Mouse (Mus musculus) MN1 (cell line): Measurements from ENCODE around the gene Tesk2.
"Not testable (repeated sequence)": the region's sequence is repeated elsewhere in the genome, so short reads cannot be mapped to it uniquely, and the experiment has no call there.

Experiments used
- DNase-seq: peaks from one replicate; pipeline ENCODE4 v3.0.0-alpha.2; 2016; ENCODE audit warnings: low spot score

Gene Tesk2

GRCm38 (mm10) chr4:116792453-116792852 is 71.7 kb downstream of the Tesk2 start:
- no peak for DNase-seq

DNA sequence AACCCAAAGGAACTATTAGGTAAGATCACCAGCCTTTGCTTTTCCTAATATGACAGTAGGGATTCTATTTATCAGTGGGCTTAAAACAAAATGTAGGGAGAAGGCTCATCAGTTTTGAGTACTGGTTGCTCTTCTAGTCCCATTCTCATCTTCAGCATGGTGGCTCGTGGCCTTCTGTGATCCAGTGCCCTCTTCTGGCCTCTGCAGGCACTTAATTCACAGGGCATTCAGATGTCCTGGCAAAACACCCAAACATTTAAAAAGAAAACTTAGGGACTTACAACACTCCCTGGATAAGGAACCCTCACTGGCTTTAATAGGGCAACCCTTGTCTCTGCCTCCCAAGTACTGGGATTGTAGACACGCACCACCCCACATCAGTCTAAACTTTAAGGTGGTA is 73.5 kb downstream of the Tesk2 start:
- DNase-seq, result no peak

- no peak for DNase-seq
Observed at GRCm38 (mm10) chr4:116796442-116797110, 75.8 kb downstream of the Tesk2 start.

GRCm38 (mm10) chr4:116799901-116800300 is 79.2 kb downstream of the Tesk2 start:
- DNase-seq, result peak; percentile 14

DNA sequence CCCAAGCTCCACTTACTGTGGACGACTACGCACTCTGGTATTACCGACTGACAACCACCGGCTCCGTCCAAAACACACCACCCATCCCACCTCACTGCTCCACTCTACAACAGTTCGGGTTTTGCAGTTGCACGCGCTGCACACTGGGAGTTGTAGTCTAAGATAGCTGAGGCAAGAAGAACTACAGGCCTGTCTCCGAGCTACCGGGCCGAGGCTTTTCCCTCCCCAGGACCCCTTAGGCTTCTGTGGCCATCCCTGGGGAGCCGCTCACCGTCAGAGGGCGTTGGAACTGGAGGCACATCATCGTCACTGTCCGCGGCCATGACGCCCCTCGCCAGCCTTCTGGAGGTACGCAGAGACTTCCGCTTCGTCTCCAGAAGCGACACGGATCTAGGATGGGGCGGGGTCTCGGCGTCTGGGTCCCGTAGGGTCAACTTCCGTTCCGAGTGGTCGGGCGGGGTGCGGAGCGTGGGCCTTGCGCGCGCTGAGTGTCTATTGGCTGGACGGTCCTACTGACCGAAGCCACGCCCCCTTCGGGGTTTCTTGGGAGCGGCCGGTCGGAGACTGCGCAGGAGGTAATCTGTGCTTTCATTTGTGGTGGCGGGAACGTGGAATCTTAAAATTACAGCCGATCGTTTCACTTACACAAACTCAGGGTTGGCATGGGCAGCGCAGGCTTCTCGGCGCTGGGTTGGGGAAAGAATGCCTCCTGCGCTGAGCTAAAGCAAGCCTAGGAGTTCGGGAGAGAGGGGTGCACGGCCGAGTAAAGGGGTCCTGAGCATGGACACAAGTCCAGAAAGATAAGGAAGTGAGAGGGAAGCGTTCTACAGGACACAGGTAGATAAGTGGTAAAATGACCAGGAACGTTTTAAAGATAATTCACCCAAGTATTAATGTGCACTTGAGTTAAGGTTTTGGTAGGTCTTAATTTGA is 86.7 kb downstream of the Tesk2 start, which contains the start of the genes Toe1 and Mutyh:
TSS of gene Toe1 (minus strand) at position 444 of the 933 bp plus-strand sequence.
TSS of gene Mutyh (plus strand) at position 527 of the 933 bp plus-strand sequence.
- DNase-seq, result peak; percentile 95

DNA sequence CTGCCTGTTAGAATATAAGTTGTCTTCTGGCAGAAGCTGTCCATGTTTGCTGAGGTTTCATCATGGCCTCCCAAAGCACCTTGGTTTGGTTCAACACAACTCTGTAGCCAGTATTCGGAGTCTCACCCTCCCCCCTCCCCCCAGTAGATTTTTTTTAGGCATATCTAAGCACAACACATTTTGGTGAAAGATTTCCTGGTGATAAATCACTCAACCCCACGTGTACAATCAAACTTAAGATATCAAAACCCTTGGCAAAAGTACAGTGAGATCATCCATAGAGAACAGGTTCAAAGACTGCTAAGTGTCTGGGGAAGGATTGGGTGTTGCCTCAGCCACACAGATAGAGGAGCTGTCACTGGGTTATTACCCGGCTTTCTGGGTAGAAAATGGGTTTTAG is 90.3 kb downstream of the Tesk2 start:
- no peak for DNase-seq

DNA sequence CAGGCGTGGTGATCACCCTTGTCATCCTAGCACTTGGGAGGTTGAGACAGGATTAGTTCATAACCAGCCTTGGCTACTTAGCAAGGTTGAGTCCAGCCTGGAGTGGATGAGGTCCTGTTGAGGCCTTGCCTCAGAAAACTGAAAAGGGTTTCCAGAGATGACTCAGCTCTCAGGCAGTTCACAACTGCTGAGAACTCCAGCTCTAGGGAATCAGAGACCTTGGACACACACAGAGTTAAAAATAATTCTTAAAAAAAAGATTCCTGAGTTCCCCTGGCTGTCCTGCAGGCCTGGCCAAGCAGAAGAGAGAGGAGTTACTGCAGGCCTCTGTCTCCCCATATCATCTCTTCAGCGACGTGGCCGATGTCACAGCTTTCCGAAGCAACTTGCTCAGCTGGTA is 94.5 kb downstream of the Tesk2 start:
- no peak for DNase-seq

DNA sequence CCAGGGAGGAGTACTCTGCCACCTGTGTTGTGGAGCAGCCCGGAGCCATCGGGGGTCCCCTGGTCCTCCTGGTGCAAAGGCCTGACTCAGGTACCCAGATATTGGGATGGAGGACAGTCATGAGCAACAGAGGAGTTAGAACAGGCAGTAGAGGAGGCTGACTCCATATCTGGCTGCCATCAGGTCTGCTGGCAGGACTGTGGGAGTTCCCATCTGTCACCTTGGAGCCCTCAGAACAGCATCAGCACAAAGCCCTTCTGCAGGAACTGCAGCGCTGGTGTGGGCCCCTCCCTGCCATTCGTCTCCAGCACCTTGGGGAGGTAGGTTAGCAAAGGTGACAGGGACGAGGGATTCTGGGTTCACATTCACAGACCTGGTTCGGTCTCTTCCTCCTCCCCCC is 96.7 kb downstream of the Tesk2 start:
- no peak for DNase-seq

- DNase-seq, result no peak
Observed at GRCm38 (mm10) chr4:116819968-116820901, 99.5 kb downstream of the Tesk2 start.

- DNase-seq, result peak; percentile 78
Observed at GRCm38 (mm10) chr4:116820902-116821693, 100.3 kb downstream of the Tesk2 start.

DNA sequence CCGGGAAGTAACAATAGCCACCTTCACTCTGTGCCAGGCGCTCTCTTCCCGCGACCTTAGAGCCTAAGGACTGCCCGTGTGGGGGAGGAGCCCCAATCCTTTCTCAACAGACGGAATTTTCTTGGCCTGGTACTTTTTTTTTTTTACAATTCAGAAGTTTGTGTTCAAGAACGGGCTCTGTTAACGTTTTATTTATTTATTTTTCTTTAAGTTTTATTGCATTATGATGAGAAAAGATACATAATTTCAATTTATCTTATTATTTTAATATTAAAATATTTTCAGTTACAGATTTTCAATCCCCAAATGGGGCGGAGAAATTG is 100.9 kb downstream of the Tesk2 start, which contains the start of gene Hpdl:
TSS of gene Hpdl (minus strand) at position 14 of the 323 bp plus-strand sequence.
- DNase-seq, result no peak

DNA sequence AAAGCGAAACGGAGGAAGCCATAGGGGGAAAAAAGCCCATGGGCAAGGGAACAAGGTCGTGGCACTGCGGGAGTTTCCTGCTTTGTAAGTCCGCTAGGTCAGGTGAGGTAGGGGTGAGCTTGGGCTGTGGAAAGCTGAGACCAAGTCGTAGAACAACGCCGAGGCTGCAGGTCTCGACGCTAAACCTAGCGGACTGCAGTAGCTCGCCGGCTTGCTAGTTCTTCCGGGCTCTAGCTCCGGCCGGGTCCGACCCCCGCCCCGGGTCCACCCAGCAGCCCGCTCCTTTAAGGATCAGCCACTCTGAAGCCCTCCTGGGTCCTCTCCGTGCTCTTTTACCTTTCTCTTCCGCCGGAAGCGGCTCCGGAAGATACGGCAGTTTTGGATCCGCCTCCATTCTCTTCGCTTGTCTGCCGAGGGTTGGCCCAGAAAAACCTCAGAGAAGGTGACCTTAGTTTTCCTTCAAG is 103.8 kb downstream of the Tesk2 start:
- DNase-seq, result peak; percentile 30

DNA sequence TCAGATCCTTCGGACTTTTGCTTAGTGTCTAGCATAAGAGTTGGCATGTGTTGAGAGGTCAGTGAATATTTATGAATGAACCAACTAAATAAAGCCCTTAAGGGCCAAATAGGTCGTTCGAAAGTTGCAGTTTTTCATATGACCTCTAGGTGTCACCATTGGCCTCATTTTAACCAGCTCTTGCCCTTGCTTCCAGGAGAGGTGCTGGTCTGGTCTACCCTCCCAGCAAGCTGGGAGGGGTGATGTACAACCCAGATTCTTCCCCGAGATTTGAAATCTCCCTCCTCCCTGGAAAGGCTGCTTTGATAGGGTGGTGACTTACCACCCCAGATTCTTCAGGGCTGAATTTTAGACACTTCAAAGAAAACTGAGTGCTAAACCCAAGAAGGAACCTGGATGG is 107.1 kb downstream of the Tesk2 start:
- DNase-seq, result peak; percentile 71

DNA sequence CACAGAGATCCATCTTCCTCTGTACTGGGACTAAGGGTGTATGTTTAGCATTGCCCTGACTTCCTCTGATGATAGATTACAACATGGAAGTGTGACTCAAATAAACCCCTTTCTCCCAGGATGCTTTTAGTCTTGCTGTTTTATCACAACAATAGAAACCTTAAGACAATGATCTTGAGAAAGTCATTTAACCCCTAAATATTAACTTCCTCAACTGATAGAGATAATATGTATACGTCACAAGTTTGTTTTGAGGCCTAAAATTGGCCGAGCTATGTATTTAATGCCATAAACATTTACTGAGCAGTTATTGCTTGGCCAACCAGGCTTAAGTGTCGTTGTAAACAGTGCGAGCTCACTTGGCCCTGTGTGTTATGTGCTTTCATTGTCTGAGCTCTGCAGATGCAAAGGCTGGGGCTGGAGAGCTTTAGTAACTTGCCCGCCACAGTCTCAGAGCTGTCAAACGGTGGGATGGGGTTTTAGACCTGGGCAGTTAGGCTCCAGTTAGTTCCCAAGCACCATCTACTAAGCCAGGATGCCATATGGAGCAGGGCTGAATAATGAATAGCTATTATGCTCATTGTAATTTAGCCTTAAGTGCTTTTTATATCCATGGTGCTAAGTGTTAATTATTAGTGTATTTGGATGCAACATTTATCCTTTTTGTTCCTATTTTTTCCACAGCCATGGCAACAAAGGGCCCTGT is 108.8 kb downstream of the Tesk2 start:
- no peak for DNase-seq

DNA sequence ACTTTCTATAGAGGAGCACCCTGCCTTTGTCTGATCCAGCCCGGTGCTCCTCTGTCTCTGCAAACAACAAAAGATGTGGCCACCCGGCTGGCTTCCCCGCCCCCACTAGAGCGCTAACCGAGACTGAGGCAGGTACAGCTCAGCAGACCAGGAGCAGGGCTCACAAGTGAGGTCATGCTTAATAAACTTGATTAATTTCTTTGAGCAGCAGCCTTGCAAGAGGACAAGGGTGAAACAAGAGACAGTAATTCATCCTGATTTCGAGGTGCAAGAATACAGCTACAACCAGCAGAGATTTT is 109.3 kb downstream of the Tesk2 start:
- DNase-seq, result peak; percentile 20

DNA sequence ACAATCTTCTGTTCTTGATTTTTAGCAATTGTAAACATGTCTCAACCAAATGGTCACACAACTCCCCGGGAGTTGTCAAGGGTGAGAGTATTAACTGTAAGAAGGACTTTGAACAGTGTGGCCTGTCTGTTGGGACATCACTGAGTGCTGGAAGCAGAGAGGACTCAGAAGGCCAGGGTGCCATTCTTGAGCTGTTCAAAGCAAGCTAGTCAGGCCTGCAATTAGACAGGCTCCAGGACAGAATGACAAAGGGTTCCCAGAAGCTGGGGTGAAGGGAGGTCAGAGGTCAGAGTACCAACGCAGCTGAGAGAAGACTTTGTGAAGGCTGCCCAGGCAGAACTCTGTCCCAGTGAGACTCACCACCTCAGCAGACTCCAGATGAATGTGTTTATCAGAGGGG is 118.3 kb downstream of the Tesk2 start:
- no peak for DNase-seq

DNA sequence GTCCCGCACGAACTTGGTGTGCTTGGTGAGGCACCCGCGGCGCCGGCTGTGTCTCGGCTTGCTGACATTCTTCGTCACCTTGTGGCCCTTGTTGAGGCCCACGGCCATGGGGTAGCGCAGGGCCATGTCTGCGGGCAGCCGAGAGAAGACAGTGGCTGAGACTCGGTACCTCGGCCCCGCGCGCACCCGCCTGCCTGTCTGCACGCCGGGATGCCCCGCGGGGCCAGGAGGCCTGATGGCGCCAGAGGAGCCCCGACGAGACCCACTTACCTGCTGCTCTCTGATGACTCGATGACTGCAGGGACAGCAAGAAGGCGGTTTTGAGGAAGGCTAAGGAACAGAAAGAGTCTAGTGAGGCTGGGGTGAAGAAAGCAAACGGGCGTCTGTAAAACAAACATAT is 119.3 kb downstream of the Tesk2 start:
- not testable (repeated sequence) for DNase-seq

- DNase-seq, result no peak
Observed at GRCm38 (mm10) chr4:116840841-116841240, 120.1 kb downstream of the Tesk2 start.

GRCm38 (mm10) chr4:116844324-116844723 is 123.6 kb downstream of the Tesk2 start:
- no peak for DNase-seq

GRCm38 (mm10) chr4:116849901-116850300 is 129.2 kb downstream of the Tesk2 start:
- no peak for DNase-seq

GRCm38 (mm10) chr4:116854286-116854685 is 133.5 kb downstream of the Tesk2 start:
- DNase-seq, result no peak
